Mouse (Mus musculus) urinary bladder, postnatal 0 days (tissue): ENCODE results near the gene Khnyn. TPM values are rescaled to one million over a fixed set of nuclear protein-coding genes. Genes with fewer than 3 reads are reported as not detected.

ENCODE experiments used
- polyA plus RNA-seq: library from polyadenylated mRNA; unstranded; fragments of >200 nt; fragmentation: Nextera tagmentation; extraction: Ambion mirVana; gene quantifications from 2 replicates; pipeline ENCODE4 v1.2.1, GENCODE M21; 2015

Gene Khnyn
- polyA plus RNA-seq, result 8.4 and 9.2 TPM in 2 replicates

GRCm38 (mm10) chr14:55884713-55885113 lies at the start of gene Khnyn:
Gene Khnyn (plus strand): TSS chr14:55884947.

GRCm38 (mm10) chr14:55853621-55854285 lies 31.0 kb upstream of the Khnyn start, which contains the start of gene Nynrin:
Gene Nynrin (plus strand): TSS chr14:55854010.

GRCm38 (mm10) chr14:55884166-55884565 lies 581 bp upstream of the Khnyn start, which contains the start of gene Cbln3:
Gene Cbln3 (minus strand): TSS chr14:55884392.

GRCm38 (mm10) chr14:55899701-55900413 lies 15.1 kb downstream of the Khnyn start, which contains the start of gene Sdr39u1:
Gene Sdr39u1 (minus strand): TSS chr14:55900293.

GRCm38 (mm10) chr14:55944575-55944974 lies 59.8 kb downstream of the Khnyn start, which contains the start of gene Cma1:
Gene Cma1 (minus strand): TSS chr14:55944675.

Other genes starting within 250 kb of the Khnyn start
- 60.2 and 63.0 TPM in 2 replicates for gene Ipo4, start 249.0 kb upstream of the Khnyn start, polyA plus RNA-seq
- gene Gm49378, start 247.1 kb upstream of the Khnyn start, polyA plus RNA-seq, result 0.56 and 1.4 TPM in 2 replicates
- 68.6 and 69.9 TPM in 2 replicates for gene Tm9sf1, start 241.1 kb upstream of the Khnyn start, polyA plus RNA-seq
- 0.26 and 0.35 TPM in 2 replicates for gene Tssk4, start 234.8 kb upstream of the Khnyn start, polyA plus RNA-seq
- gene Mdp1, start 224.4 kb upstream of the Khnyn start, polyA plus RNA-seq, result 35.8 and 39.5 TPM in 2 replicates
- 32.0 and 33.0 TPM in 2 replicates for gene Gmpr2, start 213.0 kb upstream of the Khnyn start, polyA plus RNA-seq
- 388 and 415 TPM in 2 replicates for gene Nedd8, start 212.8 kb upstream of the Khnyn start, polyA plus RNA-seq
- gene Tinf2, start 203.1 kb upstream of the Khnyn start, polyA plus RNA-seq, result 13.9 and 15.5 TPM in 2 replicates
- gene Tgm1, start 171.0 kb upstream of the Khnyn start, polyA plus RNA-seq, result 7.4 and 9.2 TPM in 2 replicates
- gene Rabggta, start 162.7 kb upstream of the Khnyn start, polyA plus RNA-seq, result 17.3 and 20.5 TPM in 2 replicates
- gene Dhrs1, start 139.3 kb upstream of the Khnyn start, polyA plus RNA-seq, result 60.6 and 62.9 TPM in 2 replicates
- 18.6 TPM in 2 replicates for gene Nop9, start 139.3 kb upstream of the Khnyn start, polyA plus RNA-seq
- gene Cideb, start 126.5 kb upstream of the Khnyn start, polyA plus RNA-seq, result 0.13 and 0.18 TPM in 2 replicates
- 0.29 and 0.39 TPM in 2 replicates for gene Ltb4r2, start 123.5 kb upstream of the Khnyn start, polyA plus RNA-seq
- 0.76 and 6.9 TPM in 2 replicates for gene Ltb4r1, start 119.0 kb upstream of the Khnyn start, polyA plus RNA-seq
- 2.3 and 2.7 TPM in 2 replicates for gene Adcy4, start 100.9 kb upstream of the Khnyn start, polyA plus RNA-seq
- gene Ripk3, start 96.1 kb upstream of the Khnyn start, polyA plus RNA-seq, result 19.1 and 19.2 TPM in 2 replicates
- 22.3 and 22.5 TPM in 2 replicates for gene Nfatc4, start 61.8 kb upstream of the Khnyn start, polyA plus RNA-seq
- gene Nynrin, start 30.9 kb upstream of the Khnyn start, polyA plus RNA-seq, result 6.4 and 7.6 TPM in 2 replicates
- gene Cbln3, start 555 bp upstream of the Khnyn start, polyA plus RNA-seq, result 0.18 and 0.21 TPM in 2 replicates
- gene Sdr39u1, start 15.3 kb downstream of the Khnyn start, polyA plus RNA-seq, result 43.8 and 50.4 TPM in 2 replicates
- gene Cma1, start 59.7 kb downstream of the Khnyn start, polyA plus RNA-seq, result 35.6 and 71.0 TPM in 2 replicates
- 0.19 and 0.20 TPM in 2 replicates for gene Cma2, start 66.0 kb downstream of the Khnyn start, polyA plus RNA-seq
- not detected in 2 replicates for gene Mcpt1, start 133.0 kb downstream of the Khnyn start, polyA plus RNA-seq
- gene Mcpt9, start 145.5 kb downstream of the Khnyn start, polyA plus RNA-seq, result not detected in 2 replicates
- 0.25 TPM in 1 of 2 replicates, not detected in the other for gene Mcpt2, start 157.1 kb downstream of the Khnyn start, polyA plus RNA-seq
- 1.1 and 2.1 TPM in 2 replicates for gene Mcpt4, start 177.4 kb downstream of the Khnyn start, polyA plus RNA-seq
- gene Mcpt8, start 200.3 kb downstream of the Khnyn start, polyA plus RNA-seq, result 0.16 TPM in 1 of 2 replicates, not detected in the other
- 0.17 and 0.27 TPM in 2 replicates for gene Ctsg, start 217.6 kb downstream of the Khnyn start, polyA plus RNA-seq
- gene Gzme, start 235.7 kb downstream of the Khnyn start, polyA plus RNA-seq, result not detected in 2 replicates
- gene Gzmd, start 247.7 kb downstream of the Khnyn start, polyA plus RNA-seq, result not detected in 2 replicates